Mouse (Mus musculus): ENCODE data around the gene Rin2.
"Not testable (repeated sequence)": the region's sequence is repeated elsewhere in the genome, so short reads cannot be mapped to it uniquely, and the experiment has no call there.

The Rin2 gene

GRCm38 (mm10) chr2:145900318-145900717 lies 225.3 kb downstream of the Rin2 start:
- DNase-seq (ENCODE audit: low spot score): not testable (repeated sequence)

DNA sequence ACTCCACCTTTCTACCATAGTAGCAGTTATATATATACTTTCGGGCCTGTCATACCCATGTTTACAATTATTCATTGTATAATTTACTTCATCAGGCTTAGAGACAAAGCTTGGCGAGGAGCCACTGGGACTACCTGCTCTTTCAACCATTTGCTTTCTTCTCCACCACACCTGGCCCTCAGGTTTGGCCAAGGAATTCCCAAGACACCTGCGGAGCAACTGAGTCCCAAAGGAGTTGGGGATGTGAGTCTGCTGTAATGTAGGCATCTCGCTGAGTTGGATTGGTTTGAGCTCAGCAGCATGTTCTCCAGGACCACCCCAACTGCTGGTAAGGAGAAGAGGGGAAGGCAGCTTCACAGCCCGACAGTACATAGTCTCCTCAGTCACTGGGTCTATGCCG lies 226.8 kb downstream of the Rin2 start, which contains the start of gene Naa20:
Naa20 (plus strand) TSS at position 239 of the 400 bp plus-strand sequence.
- no peak for DNase-seq (ENCODE audit: low spot score)

DNA sequence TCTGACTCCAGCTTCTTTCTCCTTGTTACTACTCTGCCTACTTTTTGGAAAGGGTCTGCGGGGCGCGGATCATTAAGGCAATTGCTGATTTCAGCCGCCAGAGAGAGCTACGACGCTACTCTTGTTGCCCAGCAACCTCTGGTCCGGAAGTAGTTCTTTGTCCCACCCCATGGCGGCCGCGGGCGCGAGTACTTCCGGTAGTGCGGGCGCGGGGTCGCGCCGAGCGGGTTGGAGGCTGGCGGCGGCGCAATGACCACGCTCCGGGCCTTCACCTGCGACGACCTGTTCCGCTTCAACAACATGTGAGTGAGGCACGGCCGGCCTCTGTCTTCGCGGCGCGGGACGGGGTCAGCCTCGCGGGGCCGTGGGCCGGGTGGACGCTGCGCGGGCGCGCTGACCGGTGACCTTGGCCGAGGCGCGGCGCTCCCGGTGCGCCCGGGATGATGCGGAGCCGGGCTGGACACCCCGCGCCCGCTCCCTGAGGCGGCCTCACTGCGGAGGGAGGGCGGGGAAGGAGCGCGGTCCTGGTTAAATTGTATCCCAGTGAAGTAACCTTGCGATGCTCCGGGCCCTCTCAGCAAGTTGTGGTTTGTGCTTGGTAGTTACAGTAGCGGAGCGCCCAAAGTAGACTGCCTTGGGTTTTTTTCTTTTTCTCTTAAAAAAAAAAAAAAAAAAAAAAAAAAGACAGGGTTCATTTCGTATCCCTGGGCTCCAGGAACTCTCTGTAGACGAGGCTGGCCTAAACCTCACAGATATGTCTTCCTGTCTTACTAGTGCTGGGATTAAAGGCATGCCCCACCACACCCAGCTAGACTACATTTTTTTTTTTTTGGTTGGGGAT lies 228.3 kb downstream of the Rin2 start:
- DNase-seq (ENCODE audit: low spot score): peak; percentile 89

DNA sequence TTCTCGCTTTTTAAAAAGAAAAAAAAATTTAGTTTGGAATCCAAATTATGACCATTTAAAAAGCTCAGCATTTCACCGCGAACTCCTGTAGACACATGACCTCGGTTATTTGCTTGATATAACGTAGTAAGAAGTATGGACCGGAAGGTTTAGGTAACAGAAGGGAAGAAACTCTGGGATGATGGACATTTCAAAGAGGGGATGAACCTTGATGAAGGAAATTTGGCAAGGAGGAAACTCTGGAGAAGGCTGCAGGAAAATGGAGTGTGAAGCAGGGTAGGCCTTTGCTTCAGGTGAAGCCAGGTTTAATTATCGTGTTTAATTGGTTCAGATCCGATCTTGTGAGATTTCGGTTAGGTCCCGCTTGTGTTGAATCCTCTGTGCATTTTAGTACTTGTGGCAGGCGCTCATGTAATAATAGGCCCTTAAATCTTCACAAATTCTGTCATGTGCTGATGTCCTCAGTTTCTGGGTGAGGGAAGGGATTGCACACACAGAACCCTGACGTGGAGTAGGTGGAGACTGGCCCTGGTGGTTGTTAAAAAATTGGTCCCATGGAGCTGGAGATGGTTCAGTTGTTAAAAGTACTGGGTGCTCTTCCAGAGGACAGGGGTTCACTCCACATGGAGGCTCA lies 229.1 kb downstream of the Rin2 start:
- no peak for DNase-seq (ENCODE audit: low spot score)

- no peak for DNase-seq (ENCODE audit: low spot score)
These were observed 230.1 kb downstream of the Rin2 start for GRCm38 (mm10) chr2:145905156-145905555.

- not testable (repeated sequence) for DNase-seq (ENCODE audit: low spot score)
These were observed 230.9 kb downstream of the Rin2 start for GRCm38 (mm10) chr2:145905884-145906283.

DNA sequence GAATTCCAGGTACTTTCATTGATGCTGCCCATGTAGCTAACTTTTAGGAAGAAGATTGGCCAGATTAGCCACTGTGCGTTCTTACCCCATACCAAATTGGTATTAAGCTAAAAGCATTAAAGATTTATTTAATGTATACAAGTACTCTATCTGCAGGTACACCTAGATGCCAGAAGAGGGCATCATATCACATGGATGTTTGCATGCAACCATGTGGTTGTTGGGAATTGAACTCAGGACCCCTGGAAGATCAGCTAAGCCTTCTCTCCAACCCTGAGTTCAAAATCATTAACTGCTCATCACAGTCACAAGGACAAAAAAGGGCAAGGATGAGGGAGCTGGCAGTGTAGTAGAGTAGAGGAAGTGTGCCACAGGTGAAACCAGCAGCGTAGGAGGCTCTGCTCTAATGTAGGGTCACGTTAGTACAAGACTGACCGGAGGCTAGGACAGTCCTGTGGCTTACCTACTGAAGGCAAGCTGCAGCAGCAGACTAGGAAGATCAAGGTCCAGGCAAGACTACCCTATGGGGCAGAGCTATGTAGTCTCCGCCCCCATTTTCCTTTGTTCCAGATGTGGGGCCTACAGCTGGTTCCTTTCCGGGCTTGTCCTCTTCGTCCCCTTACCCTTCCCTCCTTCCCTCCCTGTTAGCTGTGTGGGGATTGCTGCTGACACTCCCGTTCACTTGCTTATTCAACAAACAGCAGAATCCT lies 246.1 kb downstream of the Rin2 start:
- no peak for DNase-seq (ENCODE audit: low spot score)

DNA sequence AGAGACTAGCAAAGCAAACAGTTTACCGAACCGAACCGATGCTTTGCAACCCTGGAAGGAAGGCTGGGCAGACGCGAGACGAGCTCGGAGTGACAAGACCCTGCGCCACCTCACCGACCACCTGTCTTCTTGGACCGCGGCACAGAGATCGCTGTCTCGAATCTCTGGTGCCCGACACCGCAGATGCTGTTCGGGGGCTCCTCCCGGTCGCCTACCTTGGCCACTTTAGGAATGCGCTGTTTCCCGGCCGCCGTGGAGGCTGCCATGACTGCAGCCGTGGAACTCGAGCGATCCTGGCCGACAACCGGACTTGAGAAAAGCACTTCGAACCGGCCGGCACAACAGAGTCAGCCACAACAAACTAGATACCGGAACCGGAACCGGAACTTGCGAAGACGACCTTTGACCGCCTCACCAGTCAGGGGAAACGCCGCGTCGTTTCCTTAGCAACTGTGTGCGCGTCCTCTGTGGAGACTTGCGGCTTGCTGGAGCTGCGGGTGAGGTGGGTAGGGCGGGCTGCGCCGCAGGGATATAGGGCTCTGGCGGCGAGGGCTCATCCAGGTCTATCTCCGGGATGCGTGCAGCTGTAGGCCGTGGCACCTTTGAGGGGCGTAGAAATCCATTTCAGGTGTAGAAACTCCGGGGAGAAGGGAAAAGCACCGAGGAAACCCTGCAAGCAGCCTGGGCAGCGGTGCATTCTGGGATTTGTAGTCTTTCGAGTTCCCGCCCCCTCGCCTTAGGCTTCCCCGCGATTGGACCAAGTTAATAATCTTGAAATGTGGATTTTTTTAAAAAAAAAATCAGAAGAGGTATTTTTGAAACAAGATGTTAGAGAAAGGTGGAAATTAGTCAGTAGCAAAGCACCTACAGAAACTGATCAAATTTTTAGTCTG lies 259.6 kb downstream of the Rin2 start, which contains the start of the genes Cfap61 and Crnkl1:
Cfap61 (plus strand) TSS at position 446 of the 893 bp plus-strand sequence.
Crnkl1 (minus strand) TSS at position 676 of the 893 bp plus-strand sequence.
- peak; percentile 93 for DNase-seq (ENCODE audit: low spot score)

GRCm38 (mm10) chr2:145936975-145937374 lies 262.0 kb downstream of the Rin2 start:
- peak; percentile 11 for DNase-seq (ENCODE audit: low spot score)

All from testis, postnatal 14 days (tissue).